Mouse (Mus musculus) CD4-positive, CD25-positive, alpha-beta regulatory T cell, adult 4 months (primary cell): ENCODE results near the gene Ifitm10. TPM values are rescaled to one million over a fixed set of nuclear protein-coding genes. Genes with fewer than 3 reads are reported as not detected.
"Not testable (repeated sequence)": the region's sequence is repeated elsewhere in the genome, so short reads cannot be mapped to it uniquely, and the experiment has no call there.

Experiments used
- ATAC-seq: one replicate; pipeline ENCODE4 v1.8.0; 2017
- polyA plus RNA-seq, 2 experiments: library from polyadenylated mRNA; unstranded; fragments of 100-300 nt; shearing (Covaris generic); gene quantifications; one replicate each; pipeline ENCODE4 v1.2.1; 2017

Gene Ifitm10
- polyA plus RNA-seq, 2 experiments from 2014 or later = 0.91 TPM; not detected in 1

- no peak for ATAC-seq
Observed at GRCm38 (mm10) chr7:142320906-142321305, 52.6 kb downstream of the Ifitm10 start.

- no peak for ATAC-seq
Observed at GRCm38 (mm10) chr7:142319124-142319523, 54.4 kb downstream of the Ifitm10 start.

GRCm38 (mm10) chr7:142317216-142317615 lies 56.3 kb downstream of the Ifitm10 start:
- ATAC-seq = no peak

GRCm38 (mm10) chr7:142316558-142316957 lies 57.0 kb downstream of the Ifitm10 start:
- ATAC-seq = no peak

GRCm38 (mm10) chr7:142314600-142315285 lies 58.8 kb downstream of the Ifitm10 start:
- ATAC-seq = no peak

GRCm38 (mm10) chr7:142303929-142304328 lies 69.6 kb downstream of the Ifitm10 start:
- ATAC-seq = not testable (repeated sequence)

GRCm38 (mm10) chr7:142303249-142303648 lies 70.3 kb downstream of the Ifitm10 start, which contains the start of gene Krtap5-4:
Gene Krtap5-4 (plus strand): TSS chr7:142303549.
- no peak for ATAC-seq

- ATAC-seq = not testable (repeated sequence)
Observed at GRCm38 (mm10) chr7:142297018-142297417, 76.5 kb downstream of the Ifitm10 start, which contains the start of gene Krtap5-1. Gene Krtap5-1 (minus strand): TSS chr7:142297118.

- ATAC-seq = not testable (repeated sequence)
Observed at GRCm38 (mm10) chr7:142296108-142296507, 77.4 kb downstream of the Ifitm10 start.

- no peak for ATAC-seq
Observed at GRCm38 (mm10) chr7:142295418-142295817, 78.1 kb downstream of the Ifitm10 start.

GRCm38 (mm10) chr7:142293851-142294250 lies 79.7 kb downstream of the Ifitm10 start:
- peak; percentile 41 for ATAC-seq

GRCm38 (mm10) chr7:142285910-142286612 lies 87.5 kb downstream of the Ifitm10 start:
- not testable (repeated sequence) for ATAC-seq

GRCm38 (mm10) chr7:142285130-142285835 lies 88.3 kb downstream of the Ifitm10 start:
- no peak for ATAC-seq

GRCm38 (mm10) chr7:142284615-142285080 lies 88.9 kb downstream of the Ifitm10 start:
- ATAC-seq = peak; percentile 79

GRCm38 (mm10) chr7:142284023-142284591 lies 89.4 kb downstream of the Ifitm10 start:
- peak; percentile 76 for ATAC-seq

GRCm38 (mm10) chr7:142282847-142283246 lies 90.7 kb downstream of the Ifitm10 start:
- ATAC-seq = not testable (repeated sequence)

GRCm38 (mm10) chr7:142279291-142279690 lies 94.3 kb downstream of the Ifitm10 start:
- not testable (repeated sequence) for ATAC-seq

- peak; percentile 61 for ATAC-seq
Observed at GRCm38 (mm10) chr7:142278183-142278582, 95.4 kb downstream of the Ifitm10 start.
